Mouse (Mus musculus) heart, adult 2 months (tissue): ENCODE measurements at regions not wholly inside any gene's neighbourhood (a gene's known extent, or its start where the extent isn't known, plus 50 kb on each side); places are given as distances from the start of the nearest gene placed in this dataset.

Source experiments
- DNase-seq, 2 experiments: peaks; one replicate each; pipeline ENCODE4 v3.0.0; 2021
- H3K27ac ChIP-seq: fragments of 200-600 bp; 2 replicates; pipeline ENCODE4 v1.8.1; 2022
- H3K27me3 ChIP-seq: fragments of 200-500 bp; 2 replicates; pipeline ENCODE4 v1.6.1; 2012; ENCODE audit warnings: mild to moderate bottlenecking, low read length, inconsistent platforms, mixed read lengths; ENCODE audit not compliant: control insufficient read depth, insufficient read depth
- H3K36me3 ChIP-seq: fragments of 200-500 bp; 2 replicates; pipeline ENCODE4 v1.6.1; 2012; ENCODE audit warnings: low read length, inconsistent platforms; ENCODE audit not compliant: control insufficient read depth, insufficient read depth
- H3K4me1 ChIP-seq: fragments of 200-500 bp; 2 replicates; pipeline ENCODE4 v1.6.1; 2011; ENCODE audit warnings: low read length; ENCODE audit not compliant: control insufficient read depth, insufficient read depth
- H3K4me3 ChIP-seq: fragments of 200-600 bp; 2 replicates; pipeline ENCODE4 v1.8.1; 2022
- H3K79me2 ChIP-seq: fragments of 200-500 bp; replicated peaks from 2 replicates; pipeline ENCODE4 v1.6.1; 2012; ENCODE audit warnings: mild to moderate bottlenecking, inconsistent platforms, low read length, moderate library complexity, mixed read lengths; ENCODE audit not compliant: control insufficient read depth, insufficient read depth
- H3K9ac ChIP-seq: fragments of 200-500 bp; 2 replicates; pipeline ENCODE4 v1.6.1; 2012; ENCODE audit warnings: low read depth, mild to moderate bottlenecking, control low read depth, inconsistent platforms, low read length, mixed read lengths
- CTCF ChIP-seq: fragments of 200-600 bp; IDR thresholded peaks from 2 replicates; pipeline ENCODE4 v1.8.1; 2022; ENCODE audit warnings: antibody characterized with exemption, mild to moderate bottlenecking, moderate library complexity
- EP300 ChIP-seq: fragments of 200-500 bp; IDR thresholded peaks from 2 replicates; pipeline ENCODE4 v1.6.1; 2011; ENCODE audit warnings: low read depth, low read length, control low read depth; ENCODE audit not compliant: insufficient read depth
- POLR2A ChIP-seq: fragments of 200-500 bp; IDR thresholded peaks from 2 replicates; pipeline ENCODE4 v1.6.1; 2011; ENCODE audit warnings: mild to moderate bottlenecking, low read depth, low read length, control low read depth; ENCODE audit not compliant: insufficient read depth
- WGBS: fragments of 180-500 bp; shearing (Covaris S2); methylation state at CpG from one replicate; pipeline ENCODE4 v1.1.7; 2018; 5-methylcytosine and 5-hydroxymethylcytosine counted together
- intact Hi-C: fragments of 180-260 bp; cut with DNase I; formaldehyde crosslinking; loops from one replicate; pipeline ENCODE4 v1.15.1; 2025

- TF ChIP-seq EP300: no peak
- no peak for TF ChIP-seq CTCF
- no peak for TF ChIP-seq POLR2A
- no peaks in the 10 kb centered on the region for H3K4me1 ChIP-seq
- intact Hi-C loops: no loop called here
- H3K79me2 ChIP-seq: no peaks in the 10 kb centered on the region
- no peak overlapping the region for H3K4me3 ChIP-seq
- H3K27me3 ChIP-seq: no peaks in the 10 kb centered on the region
- H3K27ac ChIP-seq: no peak overlapping the region
- WGBS: 64% methylated on average over 2 of the region's 2 CpGs
- no peaks in the 10 kb centered on the region for H3K36me3 ChIP-seq
- no peak for DNase-seq
- no peak overlapping the region for H3K9ac ChIP-seq
Measured at GRCm38 (mm10) chr11:90738741-90739140, 50.6 kb upstream of the Tom1l1 start.
